Mouse (Mus musculus): ENCODE results near the gene Dnah10.

GRCm38 (mm10) chr5:124812466-124812865, 87.6 kb downstream of the Dnah10 start:
- TF ChIP-seq GATA1 (IDR thresholded peaks at IDR 0.05; ENCODE audit: low read length) (no peak), TAL1 (IDR thresholded peaks at IDR 0.05; ENCODE audit: low read length) (no peak)
